Mouse (Mus musculus) hindbrain, embryonic 13.5 days (tissue): ENCODE measurements at regions not wholly inside any gene's neighbourhood (a gene's known extent, or its start where the extent isn't known, plus 50 kb on each side); places are given as distances from the start of the nearest gene placed in this dataset.

Source experiments
- ATAC-seq: fragments of 200-750 bp; cut with Nextera tagmentation; 2 replicates; pipeline ENCODE4 v1.8.0; 2017; ENCODE audit warnings: moderate TSS enrichment; ENCODE audit not compliant: low FRiP score
- H3K27ac ChIP-seq: fragments of 300-500 bp; sonication (generic); 2 replicates; pipeline ENCODE4 v1.5.1; 2015; ENCODE audit warnings: inconsistent platforms, mild to moderate bottlenecking, moderate library complexity
- H3K27me3 ChIP-seq: fragments of 300-500 bp; sonication (generic); 2 replicates; pipeline ENCODE4 v1.6.1; 2015; ENCODE audit warnings: mild to moderate bottlenecking, inconsistent platforms
- H3K36me3 ChIP-seq: fragments of 300-500 bp; sonication (generic); 2 replicates; pipeline ENCODE4 v1.6.1; 2015; ENCODE audit warnings: mild to moderate bottlenecking, inconsistent platforms
- H3K4me1 ChIP-seq: fragments of 300-500 bp; sonication (generic); replicated peaks from 2 replicates; pipeline ENCODE4 v1.6.1; 2015; ENCODE audit warnings: inconsistent platforms
- H3K4me2 ChIP-seq: fragments of 300-500 bp; sonication (generic); 2 replicates; pipeline ENCODE4 v1.6.1; 2015; ENCODE audit warnings: inconsistent platforms, mild to moderate bottlenecking, moderate library complexity
- H3K4me3 ChIP-seq: fragments of 300-500 bp; sonication (generic); 2 replicates; pipeline ENCODE4 v1.5.1; 2015; ENCODE audit warnings: mild to moderate bottlenecking, inconsistent platforms
- H3K9ac ChIP-seq: fragments of 300-500 bp; sonication (generic); 2 replicates; pipeline ENCODE4 v1.6.1; 2015; ENCODE audit warnings: mild to moderate bottlenecking, inconsistent platforms
- H3K9me3 ChIP-seq: fragments of 300-500 bp; sonication (generic); 2 replicates; pipeline ENCODE4 v1.6.1; 2016; ENCODE audit warnings: inconsistent platforms
- WGBS: fragments of 180-500 bp; shearing (Covaris S2); methylation state at CpG from one replicate; pipeline ENCODE4 v1.1.7; 2015; 5-methylcytosine and 5-hydroxymethylcytosine counted together

DNA sequence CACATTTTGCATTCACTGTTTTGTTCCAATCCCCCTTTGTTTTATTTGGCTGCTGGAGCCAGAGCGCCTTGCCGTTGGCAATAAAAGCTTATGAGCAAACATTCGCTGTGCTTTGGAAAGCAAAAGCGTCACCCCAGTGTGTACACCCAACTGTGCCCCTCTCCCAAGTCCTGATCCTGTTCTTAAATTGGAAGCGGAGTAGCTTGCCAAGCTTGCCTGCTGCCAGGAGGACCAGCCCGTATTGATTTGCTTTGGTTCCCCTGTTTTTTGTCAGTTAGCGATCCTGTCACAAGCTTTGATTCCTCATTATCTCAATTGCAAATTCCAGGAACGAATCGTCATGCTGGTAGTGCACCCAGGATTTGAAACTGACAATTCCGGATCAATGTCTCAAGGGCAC is 917.5 kb downstream of the Olfm4 start:
- no peak; the same call in 1 of the 2 replicates for ATAC-seq
- no peak overlapping the region for H3K9ac ChIP-seq
- H3K27me3 ChIP-seq, result no peaks in the 10 kb centered on the region
- H3K4me1 ChIP-seq, result peaks cover 4% of the 10 kb centered on the region; the same call in 1 of the 2 replicates
- 57% methylated on average over 10 of the region's 10 CpGs for WGBS
- H3K4me3 ChIP-seq, result no peak overlapping the region
- peak overlapping the region; percentile 52; the same call in 1 of the 2 replicates for H3K27ac ChIP-seq
- no peaks in the 10 kb centered on the region for H3K36me3 ChIP-seq
- peak overlapping the region; percentile 38 for H3K4me2 ChIP-seq
- no peaks in the 10 kb centered on the region for H3K9me3 ChIP-seq

DNA sequence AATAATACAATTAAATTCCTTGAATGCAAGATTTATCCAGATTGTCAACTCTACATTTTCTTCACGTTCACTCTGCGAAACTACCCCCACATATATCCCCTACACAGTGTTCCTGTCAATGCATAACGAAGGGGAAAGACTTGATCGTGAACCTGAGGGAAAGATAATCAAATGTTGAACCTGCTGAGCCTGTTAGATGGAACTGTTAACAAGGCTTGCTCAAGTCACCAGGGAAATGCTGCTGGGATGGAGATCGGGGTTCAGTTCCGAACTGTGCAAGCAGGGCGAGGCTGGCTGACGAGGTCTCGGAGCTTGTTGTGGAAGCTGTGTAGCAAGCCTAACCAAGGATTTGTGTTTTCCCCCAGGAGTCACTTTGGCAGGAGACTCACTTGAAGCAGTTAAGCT is 917.9 kb downstream of the Olfm4 start:
- no peak overlapping the region for H3K9ac ChIP-seq
- H3K9me3 ChIP-seq, result no peaks in the 10 kb centered on the region
- H3K4me3 ChIP-seq, result no peak overlapping the region
- ATAC-seq, result no peak
- no peak overlapping the region for H3K27ac ChIP-seq
- no peaks in the 10 kb centered on the region for H3K36me3 ChIP-seq
- H3K27me3 ChIP-seq, result no peaks in the 10 kb centered on the region
- H3K4me2 ChIP-seq, result peak overlapping the region; percentile 38
- 74% methylated on average over 9 of the region's 9 CpGs for WGBS
- peaks cover 4% of the 10 kb centered on the region; the same call in 1 of the 2 replicates for H3K4me1 ChIP-seq

GRCm38 (mm10) chr14:80916031-80916430 is 932.1 kb downstream of the Olfm4 start:
- Histone ChIP-seq H3K4me2 (no peak overlapping the region), H3K36me3 (no peaks in the 10 kb centered on the region), H3K9me3 (no peaks in the 10 kb centered on the region), H3K27ac (no peak overlapping the region), H3K9ac (no peak overlapping the region), H3K4me3 (no peak overlapping the region), H3K4me1 (no peaks in the 10 kb centered on the region), H3K27me3 (no peaks in the 10 kb centered on the region)
- ATAC-seq, result no peak
- 85% methylated on average over 3 of the region's 3 CpGs for WGBS

DNA sequence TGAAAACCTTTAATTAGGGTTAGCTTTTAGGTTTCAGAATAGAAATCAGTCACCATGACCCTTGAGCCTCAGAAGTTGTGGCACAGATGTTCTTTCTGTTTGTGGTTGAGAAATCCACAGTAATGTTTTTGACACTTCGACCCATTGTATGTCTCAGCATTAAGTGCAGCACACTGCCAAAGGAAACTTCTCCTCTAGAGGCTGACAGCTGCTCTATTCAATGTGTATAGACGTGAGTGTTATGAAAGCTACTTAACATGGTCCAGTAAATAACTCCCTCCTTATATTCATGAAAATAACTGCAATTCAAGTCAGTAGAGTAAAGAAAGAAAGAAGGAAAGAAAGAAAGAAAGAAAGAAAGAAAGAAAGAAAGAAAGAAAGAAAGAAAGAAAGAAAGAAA is 939.9 kb downstream of the Olfm4 start:
- H3K4me1 ChIP-seq, result no peaks in the 10 kb centered on the region
- H3K9me3 ChIP-seq, result no peaks in the 10 kb centered on the region
- 59% methylated on average over 2 of the region's 2 CpGs for WGBS

GRCm38 (mm10) chr14:80959966-80960365 is 976.1 kb downstream of the Olfm4 start:
- no peaks in the 10 kb centered on the region for H3K4me1 ChIP-seq
- H3K9me3 ChIP-seq, result no peaks in the 10 kb centered on the region
- no peak overlapping the region for H3K9ac ChIP-seq
- WGBS, result 62% methylated on average over 2 of the region's 2 CpGs
- no peak overlapping the region for H3K4me2 ChIP-seq
- ATAC-seq, result no peak; the same call in 1 of the 2 replicates
- no peaks in the 10 kb centered on the region for H3K36me3 ChIP-seq
- H3K27me3 ChIP-seq, result no peaks in the 10 kb centered on the region
- H3K4me3 ChIP-seq, result no peak overlapping the region
- H3K27ac ChIP-seq, result no peak overlapping the region

More for the DNA sequence above, 939.9 kb downstream of the Olfm4 start:
- Histone ChIP-seq H3K36me3 (no peaks in the 10 kb centered on the region), H3K27ac (no peak overlapping the region), H3K4me3 (no peak overlapping the region), H3K9ac (no peak overlapping the region), H3K4me2 (no peak overlapping the region), H3K27me3 (no peaks in the 10 kb centered on the region)
- ATAC-seq, result no peak

DNA sequence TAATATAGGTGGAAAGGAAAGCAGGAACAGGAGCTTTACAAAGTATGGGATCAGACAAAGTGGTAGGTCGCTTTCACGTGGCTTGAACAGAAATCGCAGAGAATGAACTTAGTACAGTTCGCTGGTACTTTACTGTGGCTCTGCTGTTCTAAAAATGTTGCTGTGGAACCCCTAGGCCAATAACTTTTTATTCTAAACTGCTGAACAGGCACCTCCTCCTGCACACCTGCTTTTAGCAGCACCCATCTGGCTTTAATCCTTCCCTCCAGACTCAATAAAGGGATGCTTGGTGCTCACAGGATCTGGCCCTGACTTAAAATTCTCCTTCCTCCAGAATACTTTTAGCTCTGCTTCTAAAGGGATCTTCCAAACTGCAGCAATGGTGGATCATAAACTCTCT is 991.9 kb downstream of the Olfm4 start:
- WGBS, result 92% methylated on average over 4 of the region's 4 CpGs
- peaks cover 3% of the 10 kb centered on the region; the same call in 1 of the 2 replicates for H3K4me1 ChIP-seq
- H3K9ac ChIP-seq, result no peak overlapping the region
- no peak overlapping the region for H3K4me2 ChIP-seq
- H3K27ac ChIP-seq, result no peak overlapping the region
- no peak for ATAC-seq
- H3K4me3 ChIP-seq, result no peak overlapping the region
- no peaks in the 10 kb centered on the region for H3K27me3 ChIP-seq
- no peaks in the 10 kb centered on the region for H3K9me3 ChIP-seq
- no peaks in the 10 kb centered on the region for H3K36me3 ChIP-seq

GRCm38 (mm10) chr14:80976662-80977061 is 992.8 kb downstream of the Olfm4 start:
- no peak for ATAC-seq
- H3K36me3 ChIP-seq, result no peaks in the 10 kb centered on the region
- H3K4me1 ChIP-seq, result peaks cover 3% of the 10 kb centered on the region; the same call in 1 of the 2 replicates
- no peaks in the 10 kb centered on the region for H3K27me3 ChIP-seq
- H3K9ac ChIP-seq, result no peak overlapping the region
- WGBS, result 58% methylated on average over 5 of the region's 5 CpGs
- no peak overlapping the region for H3K27ac ChIP-seq
- H3K9me3 ChIP-seq, result no peaks in the 10 kb centered on the region
- H3K4me3 ChIP-seq, result no peak overlapping the region
- no peak overlapping the region for H3K4me2 ChIP-seq

DNA sequence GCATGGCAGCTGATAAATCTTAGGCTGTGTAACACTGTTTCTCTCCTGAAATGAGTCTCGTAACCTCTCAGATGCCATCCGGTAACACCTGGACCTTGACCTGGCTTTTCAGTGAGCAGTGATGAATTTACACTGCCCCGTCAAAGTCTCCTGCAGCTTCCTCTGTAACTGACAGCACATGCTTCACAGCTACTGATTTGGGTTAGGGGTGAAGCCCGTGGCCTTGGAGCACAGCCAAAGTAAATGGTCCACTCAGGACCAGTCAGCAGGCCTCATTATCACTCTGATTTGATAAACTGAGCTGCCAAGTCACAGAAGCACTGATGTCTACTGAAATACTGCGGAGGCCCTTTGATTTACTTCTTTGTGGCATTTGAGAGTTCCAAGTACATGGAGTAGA is 995.6 kb downstream of the Olfm4 start:
- Histone ChIP-seq H3K4me3 (no peak overlapping the region), H3K27me3 (no peaks in the 10 kb centered on the region), H3K27ac (no peak overlapping the region), H3K36me3 (no peaks in the 10 kb centered on the region), H3K9me3 (no peaks in the 10 kb centered on the region), H3K9ac (no peak overlapping the region), H3K4me2 (no peak overlapping the region), H3K4me1 (peaks cover 3% of the 10 kb centered on the region; the same call in 1 of the 2 replicates)
- ATAC-seq, result peak; percentile 32; the same call in 1 of the 2 replicates
- WGBS, result 71% methylated on average over 5 of the region's 5 CpGs

DNA sequence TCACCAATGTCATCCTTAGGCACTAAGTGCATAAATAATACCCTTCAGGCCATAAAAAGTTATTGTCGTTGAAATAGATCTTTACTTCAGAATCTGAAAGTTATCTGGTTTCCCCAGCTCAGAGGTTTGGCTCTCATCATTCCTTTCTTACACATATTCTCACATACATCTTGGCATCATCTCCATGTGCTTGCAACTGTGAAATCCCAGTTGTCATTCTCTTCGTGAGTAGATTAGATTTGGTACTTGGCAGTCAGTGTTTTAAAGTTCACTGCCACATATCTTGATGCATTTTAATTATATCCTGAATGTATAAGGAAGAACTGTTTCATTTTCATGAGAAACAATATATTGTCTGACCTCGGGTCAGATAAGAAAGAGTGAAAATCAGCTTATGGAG is 1006.3 kb downstream of the Olfm4 start:
- no peak for ATAC-seq
- Histone ChIP-seq H3K36me3 (no peaks in the 10 kb centered on the region), H3K4me2 (no peak overlapping the region), H3K9ac (no peak overlapping the region), H3K4me3 (no peak overlapping the region), H3K9me3 (no peaks in the 10 kb centered on the region), H3K27me3 (no peaks in the 10 kb centered on the region), H3K27ac (no peak overlapping the region), H3K4me1 (no peaks in the 10 kb centered on the region)
- whole genome bisulfite sequencing, result 79% methylated on average over 3 of the region's 3 CpGs

GRCm38 (mm10) chr14:80990679-80991286 is 1006.9 kb downstream of the Olfm4 start:
- no peak overlapping the region for H3K4me2 ChIP-seq
- no peaks in the 10 kb centered on the region for H3K27me3 ChIP-seq
- no peak for ATAC-seq
- H3K4me1 ChIP-seq, result no peaks in the 10 kb centered on the region
- H3K9ac ChIP-seq, result no peak overlapping the region
- no peaks in the 10 kb centered on the region for H3K36me3 ChIP-seq
- no peaks in the 10 kb centered on the region for H3K9me3 ChIP-seq
- WGBS, result 54% methylated on average over 1 of the region's 1 CpGs
- H3K27ac ChIP-seq, result no peak overlapping the region
- no peak overlapping the region for H3K4me3 ChIP-seq

GRCm38 (mm10) chr14:80999030-80999429 is 1015.1 kb downstream of the Olfm4 start:
- ATAC-seq, result no peak
- H3K4me3 ChIP-seq, result no peak overlapping the region
- no peak overlapping the region for H3K27ac ChIP-seq
- no peak overlapping the region for H3K4me2 ChIP-seq
- 89% methylated on average over 1 of the region's 1 CpGs for WGBS
- H3K9me3 ChIP-seq, result no peaks in the 10 kb centered on the region
- no peak overlapping the region for H3K9ac ChIP-seq
- no peaks in the 10 kb centered on the region for H3K27me3 ChIP-seq
- H3K36me3 ChIP-seq, result no peaks in the 10 kb centered on the region
- H3K4me1 ChIP-seq, result no peaks in the 10 kb centered on the region

- WGBS, result 71% methylated on average over 5 of the region's 5 CpGs
- H3K9me3 ChIP-seq, result no peaks in the 10 kb centered on the region
- ATAC-seq, result no peak
- H3K36me3 ChIP-seq, result no peaks in the 10 kb centered on the region
- H3K9ac ChIP-seq, result no peak overlapping the region
- no peaks in the 10 kb centered on the region for H3K27me3 ChIP-seq
- H3K4me1 ChIP-seq, result no peaks in the 10 kb centered on the region
- H3K4me2 ChIP-seq, result no peak overlapping the region
- no peak overlapping the region for H3K4me3 ChIP-seq
- H3K27ac ChIP-seq, result no peak overlapping the region
Observed at GRCm38 (mm10) chr14:81013208-81013607, 1029.3 kb downstream of the Olfm4 start.

DNA sequence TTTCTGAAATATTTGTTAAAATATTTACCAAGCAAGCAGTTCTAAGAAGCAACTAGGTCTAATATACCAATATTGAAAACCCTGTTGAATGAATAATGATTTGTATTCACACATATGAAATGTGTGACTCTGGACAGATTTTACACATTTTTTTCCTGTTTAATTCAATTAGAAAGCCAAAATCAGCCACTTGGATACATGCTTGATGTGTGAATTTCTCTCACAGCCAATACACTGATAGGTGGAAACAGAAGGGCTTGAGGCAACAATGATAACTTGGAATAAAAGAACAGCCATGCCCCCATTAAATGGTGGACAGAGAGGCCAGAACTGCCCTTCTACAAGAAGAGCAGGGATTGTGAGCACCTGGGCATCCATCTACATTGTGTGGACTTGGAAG is 1047.6 kb downstream of the Olfm4 start:
- Histone ChIP-seq H3K27me3 (no peaks in the 10 kb centered on the region), H3K4me1 (no peaks in the 10 kb centered on the region), H3K27ac (no peak overlapping the region), H3K9ac (no peak overlapping the region), H3K36me3 (no peaks in the 10 kb centered on the region), H3K4me3 (no peak overlapping the region), H3K4me2 (no peak overlapping the region), H3K9me3 (no peaks in the 10 kb centered on the region)
- ATAC-seq, result no peak
